Mouse (Mus musculus) heart, adult 10 weeks (tissue): ENCODE data around the gene Prrt3. TPM values are rescaled to one million over a fixed set of nuclear protein-coding genes. Genes with fewer than 3 reads are reported as not detected.

Source experiments
- polyA plus RNA-seq: library from polyadenylated mRNA; stranded (reverse); fragments of 350-450 nt; fragmentation: Illumina TruSeq; extraction: RNeasy Lipid Tissue Mini Kit (QIAGEN cat#74804); gene quantifications from one replicate; pipeline ENCODE4 v1.2.3, GENCODE M21; 2014; ENCODE audit warnings: low read depth, low replicate concordance

The Prrt3 gene
- polyA plus RNA-seq: not detected

DNA sequence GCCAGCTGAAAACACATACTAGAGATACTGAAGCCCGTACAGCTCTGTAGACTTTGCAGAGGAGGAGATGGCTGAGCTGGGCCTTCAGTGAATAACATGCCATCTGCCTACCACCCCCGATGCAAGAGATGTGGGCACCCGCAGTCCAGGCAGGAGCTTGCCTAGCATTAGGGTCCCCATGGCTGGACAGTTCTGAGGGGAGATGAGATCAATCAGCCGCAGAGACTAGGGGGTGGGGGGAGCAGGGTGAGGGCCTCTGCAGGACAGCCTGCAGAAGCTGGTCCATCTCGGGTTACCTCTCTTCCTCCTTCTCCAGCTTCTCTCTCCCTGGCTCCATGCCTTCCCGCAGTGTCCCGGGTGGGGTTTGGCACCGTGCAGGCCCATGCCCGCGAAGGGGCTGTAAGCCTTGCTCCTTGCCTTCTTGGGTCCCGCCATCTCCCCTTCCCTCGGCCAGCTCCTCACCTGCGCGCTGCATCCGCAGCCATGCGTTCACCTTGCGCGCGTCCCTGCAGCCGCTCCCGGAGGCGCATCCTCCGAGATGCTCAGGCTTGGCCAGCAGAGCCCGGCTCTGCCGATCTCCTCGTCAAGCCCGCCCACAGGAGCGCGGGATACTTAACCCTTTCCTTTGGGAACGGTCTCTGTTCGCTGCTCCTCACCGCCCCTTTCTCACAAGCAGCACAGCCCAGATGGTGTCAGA is at the start of gene Prrt3:
Gene Prrt3, minus strand, starts transcription at position 544 of the 697 bp plus-strand sequence.

DNA sequence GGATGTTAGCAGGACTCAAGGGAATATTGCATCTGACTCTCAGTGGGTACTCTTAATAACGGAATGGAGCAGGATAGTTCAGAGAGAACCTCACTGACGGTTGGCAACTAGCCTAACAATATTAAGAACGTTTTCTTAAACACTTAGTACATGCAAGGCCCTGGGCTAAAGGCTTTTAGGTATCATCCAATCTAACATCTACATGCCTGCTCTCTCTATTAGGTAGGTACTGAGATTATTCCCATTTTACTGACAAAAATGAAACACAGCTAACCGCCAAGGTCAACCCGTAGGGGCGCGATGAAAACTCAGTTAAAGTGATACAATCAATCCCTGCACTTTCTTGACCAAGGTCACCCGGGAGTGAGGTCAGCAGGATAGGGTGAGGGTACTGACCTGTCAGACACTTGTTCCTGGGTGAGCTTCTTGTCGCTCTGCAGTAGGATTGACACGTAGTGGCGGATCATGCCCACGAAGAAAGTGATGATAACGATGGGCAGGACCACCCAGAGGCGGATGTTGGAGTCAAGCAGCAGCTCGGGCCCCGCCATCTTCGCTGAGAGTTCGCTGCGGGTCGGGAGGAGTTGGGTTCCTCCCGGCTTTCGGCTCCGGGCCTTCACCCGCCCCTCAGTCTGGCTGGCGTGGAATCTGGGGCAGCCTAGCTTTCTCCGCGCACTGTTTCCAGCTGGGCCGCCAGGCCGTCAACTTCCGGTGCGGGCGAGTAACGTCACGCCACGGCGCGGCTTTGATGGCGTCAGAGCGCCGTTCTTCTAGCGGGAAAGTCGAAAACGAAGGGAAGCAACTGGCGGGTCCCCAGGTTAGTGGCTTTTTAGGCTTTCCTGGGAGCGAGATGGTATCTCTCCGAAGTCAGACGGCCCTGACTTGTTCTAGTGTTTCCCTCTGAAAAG is 29.5 kb upstream of the Prrt3 start, which contains the start of the genes Emc3 and Fancd2:
Gene Emc3, minus strand, starts transcription at position 721 of the 908 bp plus-strand sequence.
Gene Fancd2, plus strand, starts transcription at position 751 of the 908 bp plus-strand sequence.

DNA sequence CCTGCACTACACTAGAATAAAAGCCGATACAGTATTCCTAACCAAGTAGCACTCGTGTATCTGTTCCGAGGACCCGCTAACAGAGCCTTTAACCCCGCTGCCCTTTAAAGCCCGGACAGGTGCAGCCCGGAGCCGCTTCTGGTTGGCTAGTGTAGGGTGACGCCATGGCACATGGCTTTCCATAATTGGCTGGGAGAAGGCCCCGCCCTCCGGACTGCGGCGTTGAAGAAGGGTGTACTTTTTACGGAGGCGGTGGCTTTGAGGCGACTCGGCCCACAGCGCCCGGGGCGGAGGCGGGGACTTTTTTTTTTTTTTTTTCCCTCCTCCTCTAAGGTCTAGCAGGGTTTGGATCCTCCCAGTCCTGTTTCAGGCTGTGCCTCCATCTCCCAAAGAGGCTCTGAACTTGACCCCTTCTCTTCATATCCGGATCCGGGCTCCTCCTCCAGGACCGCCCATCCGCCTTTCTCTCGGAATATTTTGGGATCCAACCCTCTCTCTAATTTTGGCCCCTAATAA is 18.6 kb downstream of the Prrt3 start, which contains the start of gene Creld1:
Gene Creld1, plus strand, starts transcription at position 198 of the 516 bp plus-strand sequence.

DNA sequence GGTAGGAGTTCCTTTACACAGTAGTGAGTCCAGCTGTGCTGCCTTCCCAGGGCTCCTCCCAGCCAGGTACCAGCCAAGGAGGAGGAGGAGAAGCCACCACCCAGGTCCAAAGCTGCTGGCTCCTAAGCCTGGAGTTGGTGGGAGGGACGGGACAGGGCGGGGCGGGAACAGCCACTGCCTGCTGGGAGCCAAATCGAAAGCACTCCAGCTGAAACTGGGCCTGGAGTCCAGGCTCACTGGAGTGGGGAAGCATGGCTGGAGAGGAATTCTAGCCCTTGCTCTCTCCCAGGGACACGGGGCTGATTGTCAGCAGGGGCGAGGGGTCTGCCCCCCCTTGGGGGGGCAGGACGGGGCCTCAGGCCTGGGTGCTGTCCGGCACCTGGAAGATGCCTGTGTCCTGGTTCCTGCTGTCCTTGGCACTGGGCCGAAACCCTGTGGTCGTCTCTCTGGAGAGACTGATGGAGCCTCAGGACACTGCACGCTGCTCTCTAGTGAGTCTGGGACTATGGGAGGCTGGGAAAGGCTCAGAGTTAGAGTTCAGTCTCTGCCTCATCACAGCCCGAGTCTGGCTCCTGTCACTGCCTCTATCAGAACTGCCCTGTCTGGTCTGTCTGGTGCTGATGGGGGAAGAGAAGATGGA is 30.3 kb downstream of the Prrt3 start, which contains the start of gene Il17rc:
Gene Il17rc, plus strand, starts transcription at position 131 of the 640 bp plus-strand sequence.

DNA sequence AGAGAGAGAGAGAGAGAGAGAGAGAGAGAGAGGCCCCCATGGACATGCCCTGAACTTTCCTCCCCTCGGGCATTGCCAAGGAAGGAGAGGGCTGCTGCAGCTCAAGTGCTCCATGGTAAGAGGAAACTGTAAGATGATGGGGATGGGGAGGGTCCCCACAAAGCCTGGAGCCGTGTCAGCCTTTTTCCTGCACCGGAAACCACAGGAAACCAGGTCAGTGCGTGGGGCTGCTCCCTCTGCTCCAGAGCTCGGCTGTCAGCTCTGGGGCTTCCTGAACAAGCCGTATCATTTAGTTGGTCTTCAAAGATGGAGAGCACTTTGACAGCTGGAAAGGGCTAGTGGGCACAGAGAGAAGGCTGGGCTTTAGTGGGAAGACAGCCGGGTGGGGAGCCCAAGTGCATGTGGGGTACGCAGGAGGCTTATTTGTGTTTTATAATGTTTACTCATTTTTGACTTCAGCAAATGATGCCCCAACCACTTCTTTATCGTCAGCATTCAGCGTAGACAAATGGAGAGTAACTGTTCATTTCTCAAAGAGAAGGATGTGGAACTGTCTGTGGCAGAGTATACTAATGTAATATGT is 43.7 kb downstream of the Prrt3 start, which contains the start of gene Il17re:
Gene Il17re, plus strand, starts transcription at position 533 of the 583 bp plus-strand sequence.

Other genes with a start within 250 kb of the Prrt3 start
- gene Cpne9, start 219.6 kb downstream of the Prrt3 start, polyA plus RNA-seq: not detected
- gene Brpf1, start 194.8 kb downstream of the Prrt3 start, polyA plus RNA-seq: 11.4 TPM
- 6.3 TPM for gene Ogg1, start 175.0 kb downstream of the Prrt3 start, polyA plus RNA-seq
- gene Camk1, start 157.9 kb downstream of the Prrt3 start, polyA plus RNA-seq: 81.4 TPM
- 20.5 TPM for gene Tada3, start 124.0 kb downstream of the Prrt3 start, polyA plus RNA-seq
- 57.4 TPM for gene Arpc4, start 123.8 kb downstream of the Prrt3 start, polyA plus RNA-seq
- 2.0 TPM for gene Ttll3, start 112.7 kb downstream of the Prrt3 start, polyA plus RNA-seq
- gene Rpusd3, start 82.6 kb downstream of the Prrt3 start, polyA plus RNA-seq: 8.7 TPM
- 18.2 TPM for gene Cidec, start 66.2 kb downstream of the Prrt3 start, polyA plus RNA-seq
- gene Jagn1, start 59.4 kb downstream of the Prrt3 start, polyA plus RNA-seq: 31.3 TPM
- gene Il17re, start 43.4 kb downstream of the Prrt3 start, polyA plus RNA-seq: 1.0 TPM
- 9.2 TPM for gene Il17rc, start 30.5 kb downstream of the Prrt3 start, polyA plus RNA-seq
- gene Creld1, start 18.6 kb downstream of the Prrt3 start, polyA plus RNA-seq: 37.7 TPM
- 70.3 TPM for gene Emc3, start 29.7 kb upstream of the Prrt3 start, polyA plus RNA-seq
- 0.08 TPM for gene Fancd2, start 29.8 kb upstream of the Prrt3 start, polyA plus RNA-seq
- not detected for gene Fancd2os, start 98.8 kb upstream of the Prrt3 start, polyA plus RNA-seq
- gene Brk1, start 102.8 kb upstream of the Prrt3 start, polyA plus RNA-seq: 102 TPM
- gene Vhl, start 122.0 kb upstream of the Prrt3 start, polyA plus RNA-seq: 9.6 TPM
- gene Irak2, start 136.5 kb upstream of the Prrt3 start, polyA plus RNA-seq: 9.3 TPM
- 41.5 TPM for gene Tatdn2, start 195.1 kb upstream of the Prrt3 start, polyA plus RNA-seq
- gene Ghrl, start 217.9 kb upstream of the Prrt3 start, polyA plus RNA-seq: 0.84 TPM
- 93.8 TPM for gene Sec13, start 238.8 kb upstream of the Prrt3 start, polyA plus RNA-seq